Mouse (Mus musculus) gastrocnemius, adult 18-20 months (tissue): ENCODE measurements around the gene Apba1. TPM values are rescaled to one million over a fixed set of nuclear protein-coding genes. Genes with fewer than 3 reads are reported as not detected.

Experiments used
- DNase-seq: peaks from one replicate; pipeline ENCODE4 v3.0.0; 2021; ENCODE audit warnings: low spot score
- total RNA-seq, 2 experiments: library from RNA; stranded (reverse); gene quantifications; 2 replicates each; pipeline ENCODE4 v1.2.3; 2021

The Apba1 gene
- total RNA-seq, 2 experiments from 2014 or later, result 0.82 to 1.3 TPM

GRCm38 (mm10) chr19:23924791-23925190 lies 166.1 kb downstream of the Apba1 start:
- DNase-seq, result no peak

DNA sequence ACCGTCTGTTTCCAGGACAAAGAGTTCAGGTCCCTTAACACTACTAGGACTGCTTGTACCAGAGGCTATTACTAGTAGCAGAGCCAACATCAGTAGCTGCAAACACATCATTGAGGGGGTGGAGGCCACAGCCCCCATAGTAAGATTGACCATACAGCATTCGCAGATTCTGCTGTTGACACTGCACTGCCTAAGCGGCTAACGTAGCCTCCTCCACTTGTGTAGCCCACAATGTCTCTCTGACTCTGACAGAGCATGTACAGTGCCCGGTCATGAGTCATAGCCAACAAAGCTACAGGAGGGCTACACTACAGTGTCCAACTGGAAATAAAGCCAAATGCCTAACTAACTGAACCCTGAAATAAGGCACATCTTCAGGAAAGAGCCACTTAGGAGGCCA lies 166.9 kb downstream of the Apba1 start:
- DNase-seq, result no peak

GRCm38 (mm10) chr19:23930826-23931225 lies 172.1 kb downstream of the Apba1 start:
- no peak for DNase-seq

- no peak for DNase-seq
Observed at GRCm38 (mm10) chr19:23941422-23941949, 182.8 kb downstream of the Apba1 start.

- no peak for DNase-seq
Observed at GRCm38 (mm10) chr19:23942886-23943285, 184.2 kb downstream of the Apba1 start.

GRCm38 (mm10) chr19:23946026-23946685 lies 187.5 kb downstream of the Apba1 start:
- DNase-seq, result no peak

GRCm38 (mm10) chr19:23946751-23947150 lies 188.1 kb downstream of the Apba1 start:
- no peak for DNase-seq

DNA sequence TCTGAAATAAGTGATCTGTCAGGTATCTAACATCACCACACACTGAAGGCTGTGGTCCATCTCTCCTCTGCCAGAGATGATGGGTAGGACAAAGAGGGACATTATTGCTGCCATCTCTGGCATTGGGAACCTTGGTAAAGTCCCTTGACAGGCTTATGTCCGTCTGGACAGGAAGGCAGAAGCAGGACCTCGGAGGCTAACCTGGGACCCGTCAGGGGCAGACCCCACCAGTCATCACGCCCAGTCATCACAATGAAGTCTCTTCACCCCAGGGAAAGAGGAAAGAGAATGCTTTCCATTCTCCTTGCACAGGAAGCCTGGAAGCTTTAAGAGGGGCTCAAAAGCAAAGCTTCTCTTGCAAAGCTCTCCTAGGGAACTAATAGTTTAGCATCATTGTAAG lies 189.2 kb downstream of the Apba1 start:
- DNase-seq, result no peak

- DNase-seq, result no peak
Observed at GRCm38 (mm10) chr19:23948301-23949000, 189.8 kb downstream of the Apba1 start.

GRCm38 (mm10) chr19:23955461-23955860 lies 196.8 kb downstream of the Apba1 start:
- DNase-seq, result no peak

DNA sequence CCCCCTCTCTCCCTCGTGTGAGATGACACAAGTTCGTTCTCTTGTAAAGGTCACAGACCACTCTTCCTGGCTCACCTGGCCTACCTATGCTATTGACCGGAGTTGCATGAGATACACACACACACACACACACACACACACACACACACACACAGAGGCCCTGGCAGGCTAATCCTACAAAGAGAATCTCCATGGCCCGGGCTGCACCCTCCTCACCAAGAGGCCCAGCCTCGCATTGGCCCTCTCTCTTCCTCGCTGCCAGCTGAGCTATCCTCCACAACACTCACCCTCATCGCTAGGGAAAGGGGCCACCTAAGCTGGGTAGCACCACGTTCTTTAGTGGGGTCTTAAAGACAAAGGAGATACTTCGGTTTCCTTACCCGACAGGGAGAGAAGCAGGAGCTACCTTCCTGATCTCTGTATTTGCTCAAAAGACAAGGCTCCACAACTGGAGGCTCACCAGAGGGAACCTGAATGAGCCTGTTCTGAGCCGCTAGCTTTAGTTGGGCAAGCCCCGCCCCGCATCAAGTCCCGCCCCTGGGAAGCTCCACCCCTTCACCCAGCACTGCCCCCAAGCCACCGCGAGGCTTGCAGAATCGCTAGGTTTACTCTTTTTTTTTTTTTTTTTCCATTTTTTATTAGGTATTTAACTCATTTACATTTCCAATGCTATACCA lies 197.8 kb downstream of the Apba1 start:
- DNase-seq, result no peak

- no peak for DNase-seq
Observed at GRCm38 (mm10) chr19:23957563-23957962, 198.9 kb downstream of the Apba1 start.

DNA sequence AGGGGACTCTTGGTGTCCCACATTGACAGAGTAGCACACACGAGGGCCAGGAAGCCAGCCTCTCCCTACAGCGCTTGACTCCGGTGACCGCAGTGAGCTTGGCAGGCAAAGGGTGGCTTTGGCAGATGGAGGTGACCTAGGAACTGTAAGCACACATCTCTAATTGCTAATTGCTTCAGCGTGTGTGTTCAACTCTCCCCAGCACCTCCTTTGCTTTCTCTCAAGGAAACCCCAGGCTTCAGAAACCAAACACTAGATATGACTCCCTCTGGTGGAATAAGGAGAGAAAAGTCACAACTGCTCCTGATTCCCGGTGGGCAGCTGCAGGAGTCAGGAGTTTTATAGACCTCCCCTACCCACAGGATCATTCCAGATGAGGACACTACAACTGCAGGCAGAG lies 200.2 kb downstream of the Apba1 start:
- peak; percentile 39 for DNase-seq

GRCm38 (mm10) chr19:23959870-23960269 lies 201.2 kb downstream of the Apba1 start:
- peak; percentile 29 for DNase-seq

- DNase-seq, result no peak
Observed at GRCm38 (mm10) chr19:23960275-23960674, 201.6 kb downstream of the Apba1 start.

DNA sequence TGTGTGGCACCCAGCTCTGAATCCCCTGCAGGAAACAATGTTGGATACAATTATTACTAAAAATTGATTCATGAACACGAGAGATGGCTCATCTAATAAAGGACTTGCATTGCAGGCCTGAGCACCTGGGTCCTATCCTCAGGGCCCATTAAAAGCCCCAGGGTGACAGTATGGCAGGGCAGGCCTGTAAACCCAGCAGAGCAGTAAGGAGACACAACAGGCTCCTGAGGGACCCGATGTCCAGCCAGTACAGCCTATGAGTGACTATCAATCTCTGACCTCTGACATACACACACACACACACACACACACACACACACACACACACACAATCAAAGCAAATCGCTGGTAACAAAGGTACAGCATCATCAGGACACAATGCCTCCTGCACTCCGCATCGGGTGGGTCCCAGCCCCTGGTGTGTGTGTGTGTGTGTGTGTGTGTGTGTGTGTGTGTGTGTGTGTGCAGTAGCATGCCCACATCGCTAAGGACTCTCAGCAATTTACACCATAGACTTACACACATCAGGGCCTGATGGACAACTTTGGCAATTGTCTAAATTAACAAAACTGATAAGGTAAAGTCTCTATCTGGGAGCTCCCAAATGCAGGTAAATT lies 202.3 kb downstream of the Apba1 start:
- DNase-seq, result no peak

DNA sequence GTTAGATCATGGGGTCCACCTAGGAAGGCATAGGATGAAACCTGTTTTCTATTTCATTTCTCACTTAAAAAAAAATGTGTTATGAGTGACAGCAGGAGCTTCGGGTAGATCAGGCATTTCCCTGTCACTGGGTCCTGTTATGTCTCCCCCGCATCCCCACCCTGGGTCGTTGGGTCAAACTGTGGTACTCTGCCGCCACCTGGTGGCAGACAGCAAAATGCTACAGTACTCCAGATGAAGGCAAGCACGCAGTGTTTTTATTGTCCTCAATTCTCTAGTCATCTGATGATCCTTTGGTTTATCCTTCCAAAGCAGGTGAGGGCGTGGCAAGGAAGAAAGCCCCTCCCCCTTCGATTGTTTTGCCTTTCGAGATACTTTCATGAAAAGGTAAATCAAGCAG lies 202.8 kb downstream of the Apba1 start:
- DNase-seq, result peak; percentile 71

GRCm38 (mm10) chr19:23964401-23964910 lies 205.8 kb downstream of the Apba1 start:
- no peak for DNase-seq

- no peak for DNase-seq
Observed at GRCm38 (mm10) chr19:23966376-23966775, 207.7 kb downstream of the Apba1 start.

DNA sequence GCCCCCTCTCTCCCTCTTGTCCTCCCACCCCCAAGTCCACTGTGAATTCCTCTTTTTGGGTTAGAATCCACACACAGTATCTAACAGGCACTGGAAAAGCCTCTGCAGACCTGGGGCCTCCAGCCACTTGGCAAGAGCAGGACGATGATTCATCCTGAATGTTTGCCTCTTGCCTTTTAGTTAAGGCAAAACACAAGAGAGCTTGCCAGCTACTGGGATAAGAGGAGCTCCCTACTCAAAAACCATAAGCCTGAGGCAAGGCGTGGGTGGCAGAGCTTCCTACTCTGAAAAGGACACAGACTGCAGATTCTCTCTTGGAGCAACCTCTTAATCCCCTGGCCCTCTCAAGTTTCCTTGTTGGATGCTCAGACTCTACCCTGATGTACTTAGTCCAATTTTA lies 208.5 kb downstream of the Apba1 start:
- DNase-seq, result peak; percentile 73

DNA sequence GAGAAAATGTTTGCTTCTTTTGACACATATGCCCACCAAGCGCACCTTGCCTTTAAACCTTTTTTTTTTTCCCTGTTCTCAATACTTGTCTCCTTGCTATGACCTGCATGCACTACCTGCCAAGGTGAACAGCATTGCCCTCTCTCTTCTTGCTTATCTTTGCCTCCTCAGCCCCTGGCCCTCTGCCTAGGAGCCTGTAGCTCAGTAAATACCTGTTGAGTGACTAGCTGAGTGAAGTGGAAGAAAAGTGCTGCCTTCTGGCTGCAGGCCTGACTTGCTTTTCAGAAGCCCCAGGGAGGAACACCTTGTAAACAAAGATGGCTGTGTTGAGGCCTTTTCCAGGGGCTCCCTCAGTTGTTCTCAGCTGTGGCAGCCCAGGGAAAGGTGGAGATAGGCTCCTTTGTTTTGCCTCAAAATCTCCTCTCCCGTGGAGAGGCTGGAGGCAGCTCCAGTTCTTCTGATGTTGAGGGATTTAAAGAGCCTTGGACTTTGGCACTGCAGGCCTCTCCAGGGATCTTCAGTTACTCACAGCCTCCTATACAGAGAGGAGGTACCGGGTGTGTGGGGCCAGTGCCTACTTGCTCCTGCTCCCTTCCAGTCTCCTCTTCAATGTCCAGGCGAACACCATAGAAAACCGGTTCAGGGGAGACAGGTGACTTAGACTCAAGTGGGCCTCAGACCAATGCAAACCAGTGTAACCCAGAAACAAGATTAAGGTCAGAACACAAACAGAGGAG lies 209.6 kb downstream of the Apba1 start:
- no peak for DNase-seq
